Mouse (Mus musculus) small intestine, adult 2 months (tissue): ENCODE results near the gene Abhd12b.

ENCODE experiments used
- CTCF ChIP-seq: fragments of 200-500 bp; IDR thresholded peaks from 2 replicates; pipeline ENCODE4 v1.5.1; 2012; ENCODE audit warnings: low read depth, mild to moderate bottlenecking, control low read depth, inconsistent platforms, low read length, moderate library complexity, mixed read lengths; ENCODE audit not compliant: insufficient replicate concordance, insufficient read length; ENCODE audit errors: extremely low read depth
- POLR2A ChIP-seq: fragments of 200-500 bp; IDR thresholded peaks from 2 replicates; pipeline ENCODE4 v1.6.1; 2012; ENCODE audit warnings: low read depth, mild to moderate bottlenecking, control low read depth, inconsistent platforms, low read length, moderate library complexity

- TF ChIP-seq CTCF (no peak), POLR2A (no peak)
Measured at GRCm38 (mm10) chr12:70216229-70216800, 62.4 kb downstream of the Abhd12b start.
